Mouse (Mus musculus) kidney, adult 8-10 months (tissue): ENCODE measurements around the gene Catsper4.

Experiments
- DNase-seq, 2 experiments: peaks; one replicate each; pipeline ENCODE4 v3.0.0; 2022

Catsper4 gene

DNA sequence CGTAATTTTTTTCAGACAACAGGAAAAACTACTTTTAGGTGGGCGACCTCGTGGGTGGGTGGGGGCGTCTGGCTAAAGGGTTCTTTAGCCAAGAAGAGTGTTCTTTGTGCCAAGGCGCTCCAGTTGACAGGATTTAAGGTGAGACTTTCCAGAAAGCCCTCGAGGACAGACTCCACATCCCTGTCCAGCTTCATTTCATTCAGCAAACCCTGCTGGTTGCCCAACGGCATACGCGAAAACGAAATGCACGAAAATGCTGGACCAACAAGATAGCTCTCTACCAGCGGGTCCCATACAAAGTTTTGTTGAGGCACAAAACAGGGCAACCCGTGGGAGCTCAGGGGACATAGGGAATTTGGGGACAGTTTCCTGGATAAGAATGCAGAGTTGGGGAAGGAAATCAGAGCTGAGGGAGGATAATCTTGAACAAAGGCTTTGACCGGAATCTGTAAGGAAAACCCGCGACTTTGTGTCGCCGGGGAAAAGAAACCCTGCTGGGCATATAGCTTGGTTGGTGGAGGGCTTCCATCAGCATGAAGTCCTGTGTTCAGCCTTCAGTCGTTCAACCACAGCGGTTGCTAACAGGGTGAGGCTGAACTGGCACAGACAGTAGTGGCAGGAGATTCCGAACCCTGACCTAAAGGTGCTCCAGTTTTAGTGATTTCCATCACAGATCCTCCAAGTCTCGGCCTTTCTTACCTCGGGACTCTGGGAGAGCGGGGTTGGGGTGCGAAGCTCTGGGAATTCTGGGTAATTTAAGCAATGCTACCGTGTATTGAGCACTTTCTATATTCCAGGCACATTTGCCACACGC, 23.1 kb upstream of the Catsper4 start:
- no peak for DNase-seq

GRCm38 (mm10) chr4:134249651-134250050, 22.5 kb upstream of the Catsper4 start:
- DNase-seq: peak in 1 of 2 experiments; percentile 67

DNA sequence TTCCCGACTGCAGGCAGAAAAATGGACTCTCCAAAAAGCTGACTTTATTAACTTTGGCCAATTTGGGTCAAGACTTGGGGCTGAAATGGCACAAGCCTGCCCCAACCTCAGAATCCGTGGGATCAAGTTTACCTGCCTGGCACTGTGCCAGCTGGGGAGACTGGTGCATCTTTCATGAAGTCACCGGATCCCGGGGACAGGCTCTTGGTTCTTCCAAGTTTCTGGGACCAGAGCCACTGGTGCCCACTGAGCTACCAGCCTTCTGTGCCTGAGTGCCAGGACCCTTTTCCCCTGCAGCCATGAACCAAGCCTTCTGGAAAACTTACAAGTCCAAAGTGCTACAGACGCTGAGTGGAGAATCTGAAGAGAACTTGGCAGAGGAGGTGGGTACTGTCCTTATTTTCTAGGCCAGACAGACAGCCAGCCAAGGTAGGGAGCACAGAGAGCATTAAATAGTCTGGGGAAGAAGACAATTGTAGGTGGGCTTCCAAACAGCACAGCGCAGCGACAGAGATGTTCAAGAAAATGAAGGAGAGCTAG, 19.6 kb upstream of the Catsper4 start, which contains the start of gene Gm30191:
TSS of gene Gm30191 (plus strand) at position 217 of the 540 bp plus-strand sequence.
- DNase-seq: no peak

DNA sequence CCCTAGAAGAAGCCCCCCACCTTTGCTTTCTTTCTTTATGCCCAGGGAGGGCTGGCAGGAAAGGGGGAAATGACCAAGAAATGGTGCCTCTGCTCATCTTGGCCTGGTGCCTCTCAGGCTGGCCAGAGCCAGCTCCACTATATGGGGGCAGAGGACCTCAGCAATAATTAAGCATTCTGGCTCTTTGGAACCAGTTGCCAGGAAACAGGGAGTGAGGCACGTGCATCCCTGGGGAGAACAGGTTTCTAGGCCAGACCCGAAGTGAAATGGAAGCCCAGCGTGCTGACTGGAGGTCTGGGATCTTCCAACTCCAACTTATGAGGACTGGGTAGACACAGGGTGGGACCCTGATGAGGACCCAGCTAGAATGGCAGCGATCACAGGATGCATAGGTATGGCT, 19.1 kb upstream of the Catsper4 start:
- DNase-seq: peak in 1 of 2 experiments; percentile 33

DNA sequence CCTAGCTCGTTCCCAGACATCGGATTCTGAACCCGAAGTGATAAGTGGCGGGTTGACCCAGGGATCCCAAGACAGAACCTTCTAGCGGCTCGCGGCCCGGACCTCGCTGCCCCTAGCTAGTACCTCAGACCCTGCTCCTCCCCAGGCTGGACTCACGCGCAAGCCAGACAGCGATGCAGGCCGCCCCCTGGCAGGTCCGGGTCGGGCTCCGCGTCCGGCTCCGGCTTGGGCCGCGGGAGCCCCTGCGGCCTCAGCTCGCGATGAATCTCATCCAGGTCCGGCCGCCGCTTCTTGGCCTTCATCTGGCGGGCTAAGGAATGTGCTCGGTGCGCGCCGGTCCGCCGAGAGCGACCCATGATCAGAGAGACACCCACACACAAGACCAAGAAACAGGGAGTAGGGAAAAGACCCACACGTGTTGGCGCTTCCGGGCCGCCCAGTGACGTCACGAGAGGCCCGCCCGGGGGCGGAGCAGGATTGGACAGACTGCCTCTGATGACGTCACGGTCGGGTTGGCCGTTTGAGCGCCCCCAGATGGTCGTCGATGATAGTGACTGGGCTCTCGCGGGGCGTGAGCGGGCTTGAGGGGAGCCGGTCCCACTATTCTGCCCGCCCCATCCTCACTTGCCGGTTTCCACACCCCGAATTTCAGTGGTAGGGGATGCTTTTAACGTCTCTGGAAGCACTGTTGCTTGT, 18.1 kb upstream of the Catsper4 start, which contains the start of gene Zfp593:
TSS of gene Zfp593 (minus strand) at position 445 of the 696 bp plus-strand sequence.
- DNase-seq: peak; percentile 90 to 95

DNA sequence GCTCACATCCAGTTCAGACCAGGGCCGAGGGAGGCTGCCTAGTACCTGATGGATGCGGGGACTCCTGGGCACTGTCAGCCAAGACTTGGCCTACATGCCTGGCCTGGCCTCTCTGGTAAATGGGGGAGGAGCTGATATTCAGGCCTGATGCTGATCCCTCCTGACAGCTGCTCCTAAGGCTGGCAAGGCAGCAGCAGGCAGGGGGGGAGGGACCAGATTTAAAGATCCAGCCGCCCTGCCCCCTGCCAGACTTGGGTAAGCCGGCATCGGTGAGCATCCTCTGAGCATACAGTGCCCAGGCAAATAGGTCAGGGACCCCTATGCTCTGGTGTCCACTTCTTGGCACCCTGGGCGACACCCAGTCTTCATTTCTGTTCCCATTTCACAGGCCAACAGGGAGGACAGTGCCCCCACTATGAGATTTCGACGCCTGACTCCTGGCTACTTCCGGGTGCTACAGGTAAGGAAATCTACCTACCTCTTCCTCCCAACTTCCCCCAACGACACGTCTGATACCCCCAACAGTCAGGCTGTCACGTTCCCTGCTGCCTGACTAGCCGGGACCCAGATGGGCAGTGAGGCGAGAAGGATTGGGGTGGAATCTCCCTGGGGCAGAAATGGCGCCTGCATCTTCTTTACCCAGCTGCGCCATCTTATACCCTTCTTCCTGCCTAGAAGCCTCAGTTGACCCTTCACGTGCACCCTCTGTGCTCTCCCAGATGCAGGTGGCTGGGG, 16.5 kb upstream of the Catsper4 start, which contains the start of gene E130218I03Rik:
TSS of gene E130218I03Rik (plus strand) at position 147 of the 735 bp plus-strand sequence.
- no peak for DNase-seq

GRCm38 (mm10) chr4:134238686-134239085, 11.5 kb upstream of the Catsper4 start:
- DNase-seq: no peak

- DNase-seq: peak; percentile 94 to 96
These were observed 11.1 kb upstream of the Catsper4 start, which contains the start of gene Cnksr1 for GRCm38 (mm10) chr4:134238279-134238651. Cnksr1 (minus strand) TSS chr4:134238399.

DNA sequence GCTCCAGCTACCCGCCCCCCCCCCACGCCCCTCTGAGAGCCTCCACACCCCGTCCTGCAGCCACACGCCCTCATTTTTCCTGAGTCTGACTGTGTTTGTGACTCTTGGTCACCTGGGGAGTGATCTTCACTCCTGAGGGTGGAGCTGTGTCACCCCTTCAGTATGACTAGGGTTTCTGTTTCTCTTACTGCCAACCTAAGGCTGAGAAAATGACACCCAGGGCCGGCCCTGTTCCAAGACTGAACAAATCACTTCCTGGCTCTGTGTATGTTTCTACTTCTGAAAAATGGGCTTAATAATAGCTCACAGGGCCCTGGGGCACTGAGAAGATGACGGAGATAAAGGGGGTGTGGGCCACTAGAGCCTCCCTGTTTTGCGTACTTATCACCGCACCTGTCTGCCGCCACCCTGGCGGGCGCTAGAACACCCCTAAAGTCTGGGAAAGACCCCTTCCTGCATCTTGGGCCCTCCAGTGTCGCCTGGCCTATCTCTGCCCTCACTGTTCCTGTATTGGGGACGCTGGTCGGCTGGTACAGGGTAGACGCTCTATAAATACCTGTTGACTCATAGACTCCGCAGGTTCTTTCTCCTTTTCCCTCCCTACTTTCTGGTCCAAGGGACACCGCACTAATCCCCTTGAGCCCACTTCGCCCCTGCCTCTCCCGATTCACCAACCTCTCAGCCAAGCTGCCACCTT, 10.5 kb upstream of the Catsper4 start:
- no peak for DNase-seq

DNA sequence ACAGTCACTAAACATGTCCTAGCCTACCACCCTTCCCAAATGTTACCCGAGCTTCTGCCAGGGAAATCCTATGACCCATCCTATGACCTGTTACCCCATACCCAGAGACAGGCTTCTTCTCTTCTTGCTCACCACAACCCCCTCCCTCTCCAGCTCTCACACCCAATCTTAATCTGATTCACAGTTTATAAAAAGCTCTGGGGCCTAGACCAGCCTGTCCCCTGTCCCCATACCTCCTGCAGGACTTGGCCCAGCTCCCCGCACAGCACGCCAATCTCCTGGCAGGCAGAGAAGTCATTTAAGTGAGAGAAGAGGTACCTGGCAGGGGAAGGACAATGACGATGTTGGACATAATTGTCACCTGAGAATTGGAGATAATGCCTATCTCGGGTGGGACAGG, 7.7 kb upstream of the Catsper4 start:
- no peak for DNase-seq

DNA sequence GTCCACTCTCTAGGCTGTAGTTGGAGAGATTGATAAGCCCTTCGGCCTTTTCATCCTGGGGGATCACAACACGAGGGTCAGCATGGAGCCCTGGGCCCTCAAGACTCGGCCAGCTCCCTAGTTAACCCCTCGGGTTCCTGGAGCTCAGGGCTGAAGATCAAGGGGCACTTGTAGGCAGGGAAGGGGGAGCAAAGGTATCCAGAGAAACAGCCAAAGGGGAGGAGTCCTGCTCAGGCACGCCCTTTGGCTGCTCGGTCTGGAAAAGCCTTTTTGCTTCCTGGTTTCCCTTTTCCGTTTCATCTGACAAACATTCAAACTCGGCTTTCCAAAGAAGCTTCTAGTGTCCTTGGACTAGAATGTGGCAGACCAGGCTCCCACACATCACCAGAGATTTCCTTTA, 3.2 kb upstream of the Catsper4 start:
- peak; percentile 47 to 50 for DNase-seq

- DNase-seq: peak; percentile 38 to 66
These were observed 4.2 kb downstream of the Catsper4 start for GRCm38 (mm10) chr4:134222793-134223600.

DNA sequence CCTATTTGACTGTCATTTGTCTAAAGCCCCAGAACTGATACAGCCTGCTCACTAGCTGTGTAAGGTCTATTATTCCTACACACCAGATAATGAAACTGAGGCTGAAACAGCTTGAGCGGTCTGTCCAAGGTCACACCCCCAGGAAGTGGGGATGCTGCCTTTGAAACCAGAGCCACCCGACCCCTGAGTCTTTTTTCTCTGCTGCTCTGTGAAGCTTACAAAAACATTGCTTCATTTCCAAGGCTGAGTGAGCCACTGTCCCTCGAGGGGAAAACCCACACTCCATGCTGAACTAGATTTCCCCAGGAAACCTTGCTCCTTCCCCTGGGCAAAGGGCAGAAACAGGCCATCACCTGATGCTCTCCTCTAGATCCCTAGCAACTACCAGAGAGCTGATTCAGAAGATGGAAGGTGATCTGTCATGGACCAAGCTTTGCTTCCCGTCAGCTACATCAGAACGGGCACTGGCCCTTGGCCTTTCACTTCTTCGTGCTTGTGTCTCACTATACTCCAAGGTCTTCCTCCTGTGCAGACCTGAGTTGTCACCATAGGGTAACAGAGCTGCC, 20.6 kb downstream of the Catsper4 start:
- no peak for DNase-seq

DNA sequence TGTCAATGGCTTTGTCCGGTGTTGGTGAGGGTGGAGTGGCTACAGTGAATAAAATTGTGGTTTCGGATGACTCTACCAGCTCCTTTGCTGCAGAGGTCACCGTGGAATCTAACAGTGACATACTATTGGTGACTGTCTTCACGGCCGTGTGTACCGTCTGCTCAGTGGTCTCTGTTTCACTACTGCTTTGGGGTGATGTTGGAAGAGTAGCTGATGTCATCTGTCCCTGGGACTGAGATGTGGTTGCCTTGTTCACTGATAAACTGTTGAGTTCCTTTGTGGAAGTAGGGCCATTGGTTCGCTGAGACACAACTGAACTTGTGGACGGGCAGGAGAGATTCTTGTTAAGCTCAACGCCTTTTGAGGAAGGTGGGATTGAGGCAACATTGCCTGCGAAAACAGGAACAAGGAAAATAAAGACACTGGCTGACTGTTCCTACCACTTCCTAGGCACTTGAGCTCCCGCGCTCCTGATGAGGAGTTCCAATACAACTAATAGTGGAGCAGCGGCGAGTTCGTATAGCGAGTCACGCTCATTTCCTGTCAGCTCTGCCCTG, 23.8 kb downstream of the Catsper4 start:
- DNase-seq: no peak

GRCm38 (mm10) chr4:134202904-134203303, 24.3 kb downstream of the Catsper4 start, which contains the start of gene Gm7534:
Gm7534 (minus strand) TSS chr4:134203004.
- no peak for DNase-seq

- no peak for DNase-seq
These were observed 27.8 kb downstream of the Catsper4 start for GRCm38 (mm10) chr4:134199371-134199770.

GRCm38 (mm10) chr4:134186268-134186667, 40.9 kb downstream of the Catsper4 start:
- DNase-seq: no peak

DNA sequence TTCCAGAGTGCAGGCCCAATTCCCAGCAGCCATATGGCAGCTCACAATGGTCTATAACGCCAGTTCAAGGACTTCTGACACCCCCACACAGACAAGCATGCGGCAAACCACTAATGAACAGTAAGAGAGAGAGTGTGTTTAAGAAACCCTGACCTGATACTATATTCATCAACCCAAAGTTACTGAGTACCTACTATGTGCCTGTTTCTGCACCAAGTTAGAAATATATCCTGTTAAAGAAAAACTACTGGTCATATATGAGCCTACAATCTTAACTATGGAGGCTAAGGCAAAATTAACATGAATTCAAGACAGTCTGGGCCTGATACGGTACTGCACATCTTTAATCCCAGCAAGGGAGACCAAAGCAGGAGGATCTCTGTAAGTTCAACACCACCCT, 41.6 kb downstream of the Catsper4 start:
- DNase-seq: no peak

DNA sequence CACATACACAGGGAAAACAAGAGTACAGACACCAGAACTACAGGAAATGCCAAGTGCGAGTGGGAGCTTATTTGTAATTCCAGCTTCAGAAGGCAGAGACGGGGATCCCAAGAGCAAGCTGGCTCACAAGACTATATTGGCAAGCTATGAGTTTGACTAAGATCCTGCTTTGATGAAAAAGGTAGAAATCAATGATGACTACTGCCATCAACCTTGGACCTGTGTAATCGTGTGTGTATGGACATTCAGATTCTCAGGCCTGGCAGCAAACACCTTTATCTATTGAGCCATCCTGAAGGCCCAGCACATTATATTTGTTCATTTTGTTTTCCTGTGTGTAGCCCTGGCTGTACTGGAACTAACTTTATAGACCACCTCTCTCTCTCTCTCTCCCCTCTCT, 43.5 kb downstream of the Catsper4 start:
- DNase-seq: no peak

- no peak for DNase-seq
These were observed 45.4 kb downstream of the Catsper4 start for GRCm38 (mm10) chr4:134181825-134182224.

GRCm38 (mm10) chr4:134181112-134181511, 46.1 kb downstream of the Catsper4 start:
- no peak for DNase-seq
